Mouse (Mus musculus) right cerebral cortex, postnatal 4 days (tissue): Measurements from ENCODE around the gene Dgkh.
"Not testable (repeated sequence)": the region's sequence is repeated elsewhere in the genome, so short reads cannot be mapped to it uniquely, and the experiment has no call there.

Experiments used
- DNase-seq: peaks from one replicate; pipeline ENCODE4 v3.0.0-alpha.2; 2022

The Dgkh gene

DNA sequence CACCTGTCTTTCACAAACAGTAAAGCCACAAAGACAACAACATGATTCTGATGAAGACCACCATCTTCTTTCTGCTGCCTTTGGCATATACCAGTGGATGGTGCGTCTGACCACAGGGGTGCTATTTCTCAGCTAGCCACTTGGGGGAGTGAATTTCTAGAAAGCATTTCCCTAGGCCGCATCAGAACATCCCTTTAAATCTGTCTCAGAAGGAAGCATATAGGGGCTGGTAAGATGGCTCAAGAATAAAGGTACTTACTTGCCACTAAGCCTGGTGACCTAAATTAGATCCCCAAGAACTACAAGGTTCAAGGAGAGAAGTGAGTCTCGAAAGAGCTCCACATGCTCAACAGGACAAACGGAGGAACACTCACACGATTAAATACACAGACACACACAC lies 119.0 kb downstream of the Dgkh start:
- DNase-seq, result no peak

DNA sequence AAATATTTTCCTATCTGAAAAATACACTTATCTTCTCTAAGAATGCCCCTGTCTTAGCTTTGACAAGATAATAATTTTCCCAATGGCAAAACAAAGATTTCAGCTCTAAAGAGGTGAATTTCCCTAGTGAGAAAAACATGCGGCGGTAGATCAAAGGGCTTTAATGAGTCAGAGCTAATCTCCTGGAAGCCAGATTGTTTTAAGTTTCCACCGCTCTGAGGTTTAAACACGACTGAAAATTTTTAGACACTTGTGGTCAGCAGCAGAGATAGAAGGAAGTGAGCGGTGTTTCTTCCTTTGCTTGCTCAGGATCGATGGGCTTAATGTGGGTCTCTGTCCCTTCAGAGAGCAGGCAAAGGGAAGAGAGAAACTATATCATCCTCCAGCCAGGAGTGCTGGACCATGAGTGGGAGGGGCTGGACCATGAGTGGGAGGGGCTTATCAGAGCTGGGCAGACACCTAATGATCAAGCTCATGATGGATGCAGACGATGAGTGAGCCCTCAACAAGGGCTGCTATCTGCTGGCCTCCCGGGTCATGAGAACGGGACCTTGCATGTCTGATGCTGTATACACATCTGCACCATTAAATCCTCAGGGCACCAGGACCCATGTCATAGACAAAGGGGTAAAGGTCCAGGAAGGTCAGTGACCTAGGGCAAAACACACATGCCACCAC lies 120.3 kb downstream of the Dgkh start:
- no peak for DNase-seq

DNA sequence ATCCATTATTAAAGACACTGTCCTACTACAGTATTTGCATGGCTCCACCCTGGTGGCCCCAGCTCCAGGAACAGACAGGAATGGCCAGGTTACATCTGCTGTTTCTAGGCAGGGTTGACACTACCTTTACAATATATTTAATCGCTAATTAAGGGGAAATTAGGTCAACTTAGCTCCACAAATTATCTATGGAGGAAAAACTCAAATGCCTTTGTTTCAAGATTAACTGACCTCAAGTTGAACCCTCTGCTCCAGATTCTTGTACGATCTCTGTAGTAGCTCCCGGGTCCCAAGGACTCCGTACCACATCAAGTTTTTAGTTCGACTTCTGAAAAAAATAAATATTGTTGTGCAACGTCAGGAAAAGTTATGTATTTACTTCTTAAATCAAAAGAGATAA lies 137.7 kb downstream of the Dgkh start:
- no peak for DNase-seq

GRCm38 (mm10) chr14:78592965-78593364 lies 139.6 kb downstream of the Dgkh start:
- no peak for DNase-seq

DNA sequence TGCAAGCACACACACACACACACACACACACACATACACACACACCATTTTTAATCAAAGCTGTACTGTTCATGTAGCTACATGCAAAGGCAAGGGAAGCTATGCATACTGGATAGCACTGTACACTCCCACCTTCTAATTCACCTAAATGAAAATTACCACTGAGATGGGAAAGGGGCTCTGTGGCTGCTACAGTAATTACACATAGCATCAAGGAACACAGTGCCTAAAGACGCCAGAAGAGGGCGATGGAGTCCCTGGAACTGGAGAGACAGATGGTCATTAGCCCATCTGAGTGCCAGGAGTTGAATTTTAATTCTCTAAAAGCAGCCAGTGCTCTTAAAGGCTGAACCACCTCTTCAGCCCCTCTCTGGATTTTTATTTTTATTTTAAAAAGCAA lies 142.2 kb downstream of the Dgkh start:
- DNase-seq, result peak; percentile 68

- no peak for DNase-seq
These were observed 148.4 kb downstream of the Dgkh start for GRCm38 (mm10) chr14:78584222-78584621.

DNA sequence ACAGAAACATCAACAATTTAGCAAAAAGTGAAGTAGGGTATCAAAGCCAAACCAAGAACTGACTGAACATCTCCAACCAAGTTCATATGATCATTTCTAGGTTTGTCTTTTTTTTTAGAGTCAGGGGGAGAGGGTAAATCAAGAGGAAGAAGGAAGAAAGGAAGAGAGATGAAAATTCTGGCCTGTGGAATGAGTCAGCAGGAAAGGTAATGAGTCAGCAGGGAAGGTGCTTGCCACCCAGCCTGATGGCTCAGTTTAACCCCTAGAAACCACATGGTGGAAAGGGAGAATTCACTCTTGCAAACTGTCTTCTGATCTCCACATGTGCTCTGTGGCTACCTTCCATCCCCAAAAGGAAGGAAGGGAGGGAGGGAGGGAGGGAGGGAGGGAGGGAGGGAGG lies 149.4 kb downstream of the Dgkh start:
- DNase-seq, result no peak

DNA sequence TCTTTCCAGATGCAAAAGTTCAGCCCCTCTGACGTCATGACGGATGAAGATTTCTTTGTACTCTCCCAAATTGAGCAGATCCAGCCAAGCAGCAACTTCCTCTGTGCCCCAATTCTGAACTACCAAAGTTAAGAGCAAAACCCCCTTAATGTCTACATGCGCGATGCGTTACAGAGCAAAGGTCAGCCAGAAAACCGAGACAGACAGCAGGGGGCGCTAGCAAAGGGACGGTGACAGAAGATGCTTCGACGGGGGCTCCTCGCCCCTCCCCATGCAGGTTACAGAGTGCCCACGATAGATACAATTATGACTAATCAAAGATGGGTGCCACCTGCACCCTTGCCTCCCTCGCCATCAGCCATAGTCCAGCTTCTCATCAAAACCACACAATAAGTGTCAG lies 156.7 kb downstream of the Dgkh start:
- DNase-seq, result peak; percentile 11

DNA sequence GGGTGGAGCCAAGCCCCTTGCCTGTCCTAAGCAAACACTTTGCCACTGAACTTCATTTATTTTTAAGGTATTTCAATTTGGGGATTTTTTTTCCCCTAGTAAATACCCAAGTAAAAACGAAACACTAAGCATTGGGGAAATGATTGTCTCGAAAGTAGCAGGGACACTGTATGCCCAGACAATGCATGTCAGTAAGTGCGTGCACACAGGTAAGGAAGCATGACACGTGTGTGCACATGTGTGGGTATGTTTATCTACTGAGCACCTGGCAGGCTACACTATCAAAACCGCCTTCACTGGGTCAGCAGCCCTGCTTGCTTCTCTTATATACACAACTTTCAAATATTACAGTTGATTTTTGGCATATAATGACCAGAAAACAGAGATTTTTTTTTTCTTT lies 164.2 kb downstream of the Dgkh start:
- no peak for DNase-seq

DNA sequence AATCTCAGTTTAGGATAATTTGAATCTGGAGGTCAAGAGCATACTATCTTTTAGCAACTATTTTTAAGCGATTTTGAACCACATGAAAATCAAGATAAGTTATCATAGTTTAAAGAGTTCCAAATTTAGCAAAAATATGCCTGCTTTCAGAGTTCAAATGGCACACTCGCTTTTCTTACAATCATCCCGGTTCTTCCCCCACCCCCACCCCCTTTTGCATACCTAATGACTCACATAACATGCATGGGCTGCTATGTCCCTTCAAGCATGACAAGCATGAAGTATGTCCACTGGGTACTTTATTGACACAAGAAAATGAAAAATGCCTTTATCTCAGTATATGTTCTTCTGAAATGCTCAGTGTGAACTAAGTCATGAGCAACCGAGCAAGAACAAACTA lies 166.1 kb downstream of the Dgkh start:
- DNase-seq, result no peak

GRCm38 (mm10) chr14:78564292-78564691 lies 168.3 kb downstream of the Dgkh start:
- DNase-seq, result no peak

GRCm38 (mm10) chr14:78563211-78563610 lies 169.4 kb downstream of the Dgkh start:
- no peak for DNase-seq

DNA sequence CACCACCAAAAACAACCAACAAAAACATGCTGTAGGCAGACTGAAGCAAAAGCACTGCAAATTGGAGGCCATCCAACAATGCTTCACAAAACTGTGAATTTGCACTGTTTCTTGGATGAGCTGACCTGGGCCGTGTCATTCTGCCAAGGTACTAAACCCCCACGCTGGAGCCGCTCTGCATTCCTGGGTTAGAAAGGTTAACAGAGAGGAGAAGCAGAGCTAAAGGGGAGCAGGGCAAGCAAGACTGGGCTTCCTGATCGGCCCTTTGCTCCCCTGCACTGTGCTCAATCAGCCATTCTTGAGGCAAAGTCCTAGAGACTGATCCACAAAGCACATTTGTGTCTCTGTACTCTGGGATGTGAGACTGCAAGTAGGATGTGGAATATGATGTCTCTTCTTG lies 170.5 kb downstream of the Dgkh start:
- no peak for DNase-seq

DNA sequence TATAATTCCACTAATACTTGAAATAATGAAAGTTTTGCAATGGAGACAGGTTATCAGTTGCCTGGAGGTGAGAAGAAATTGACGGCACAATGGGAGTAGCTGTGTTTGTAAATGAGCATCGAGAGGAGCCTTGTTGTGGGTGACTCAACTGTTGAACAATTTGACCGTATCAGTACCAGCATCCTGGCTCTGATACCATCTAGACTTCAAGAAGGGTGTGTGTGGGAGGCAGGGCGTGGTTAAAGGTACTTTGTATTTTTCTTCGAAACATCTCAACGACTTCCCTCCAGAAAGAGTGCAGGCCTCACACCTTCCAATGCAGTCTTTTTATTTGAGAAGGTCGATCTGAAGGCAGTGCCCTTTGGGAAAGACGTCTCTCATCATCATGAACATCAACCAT lies 173.5 kb downstream of the Dgkh start:
- DNase-seq, result no peak

DNA sequence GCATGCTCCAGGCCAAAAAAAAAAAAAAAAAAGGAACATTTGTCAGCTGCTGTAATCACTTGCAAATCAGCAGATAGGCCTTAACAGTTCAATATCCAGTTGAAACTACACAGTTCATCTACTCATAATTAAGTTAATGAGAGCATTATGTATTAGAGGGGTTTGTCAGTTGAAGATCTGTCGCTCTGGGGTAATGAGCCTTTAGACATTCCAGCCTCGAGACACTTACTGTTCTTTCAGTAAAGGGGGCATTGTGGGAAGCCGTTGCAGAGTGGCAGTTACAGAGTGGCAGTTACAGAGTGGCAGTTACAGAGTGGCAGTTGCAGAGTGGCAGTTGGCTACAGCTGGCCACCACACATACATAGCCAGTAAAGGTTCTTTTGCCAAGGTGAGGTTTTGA lies 177.7 kb downstream of the Dgkh start:
- not testable (repeated sequence) for DNase-seq

GRCm38 (mm10) chr14:78553661-78554060 lies 178.9 kb downstream of the Dgkh start:
- no peak for DNase-seq

- no peak for DNase-seq
These were observed 183.8 kb downstream of the Dgkh start for GRCm38 (mm10) chr14:78548807-78549206.

DNA sequence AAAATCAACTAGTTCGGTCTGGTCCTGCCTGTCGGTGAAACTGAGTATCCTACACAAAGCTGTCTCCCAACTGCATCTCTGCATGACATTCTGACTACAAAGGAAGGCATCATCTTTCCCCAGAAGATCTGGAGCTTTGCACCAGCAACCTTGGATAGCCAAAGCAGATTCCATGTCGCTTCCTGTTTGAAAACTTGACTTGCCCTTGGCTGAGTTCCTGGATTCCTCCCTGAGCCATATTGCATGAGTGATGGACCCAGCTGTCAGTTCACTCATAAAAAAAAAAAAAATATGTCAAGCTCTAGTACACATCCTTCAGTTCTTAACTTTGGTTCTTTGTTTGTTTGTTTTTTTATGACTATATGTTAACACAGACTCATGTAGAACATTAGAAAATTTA lies 191.3 kb downstream of the Dgkh start:
- DNase-seq, result no peak

DNA sequence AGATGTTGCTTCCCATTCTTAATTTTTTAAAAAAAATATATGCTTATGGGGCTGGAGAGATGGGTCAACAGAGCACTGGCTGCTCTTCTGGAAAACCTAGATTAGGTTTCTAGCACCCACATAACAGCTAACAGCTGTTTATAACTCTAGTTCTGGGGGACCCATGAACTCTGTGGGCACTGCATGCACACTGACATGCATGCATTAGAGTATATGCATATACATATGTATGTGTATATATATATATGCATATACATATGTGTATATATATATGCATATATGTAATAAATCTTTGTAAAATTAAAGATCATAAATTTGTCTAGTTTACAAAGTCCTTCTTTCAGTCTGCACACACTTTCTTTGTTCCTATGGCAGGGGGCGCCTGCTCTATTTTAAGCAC lies 192.8 kb downstream of the Dgkh start:
- no peak for DNase-seq

- no peak for DNase-seq
These were observed 193.8 kb downstream of the Dgkh start for GRCm38 (mm10) chr14:78538572-78539320.

DNA sequence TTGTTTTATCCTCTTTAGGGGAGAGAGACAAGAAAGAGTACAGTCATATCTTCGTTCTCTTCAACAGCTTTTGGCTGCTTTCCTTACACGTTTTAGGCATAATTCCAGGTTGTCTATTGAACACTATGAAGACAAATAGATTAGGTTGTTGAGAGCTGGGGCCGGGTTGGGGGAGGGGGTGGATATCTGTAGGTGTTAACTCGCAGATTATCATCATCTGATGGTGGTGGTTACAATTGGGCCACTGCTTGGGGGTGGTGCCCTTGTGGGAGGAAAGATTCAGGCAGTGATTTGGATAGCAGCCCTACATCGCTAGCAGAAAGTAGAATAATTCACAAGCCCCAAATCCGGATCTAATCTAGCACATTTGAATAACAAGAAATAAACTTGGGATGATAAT lies 195.0 kb downstream of the Dgkh start:
- DNase-seq, result peak; percentile 39

- peak; percentile 94 for DNase-seq
These were observed 196.1 kb downstream of the Dgkh start, which contains the start of gene Akap11 for GRCm38 (mm10) chr14:78536281-78537165. TSS of gene Akap11 (minus strand) at chr14:78536808.

GRCm38 (mm10) chr14:78535366-78535765 lies 197.2 kb downstream of the Dgkh start:
- no peak for DNase-seq

DNA sequence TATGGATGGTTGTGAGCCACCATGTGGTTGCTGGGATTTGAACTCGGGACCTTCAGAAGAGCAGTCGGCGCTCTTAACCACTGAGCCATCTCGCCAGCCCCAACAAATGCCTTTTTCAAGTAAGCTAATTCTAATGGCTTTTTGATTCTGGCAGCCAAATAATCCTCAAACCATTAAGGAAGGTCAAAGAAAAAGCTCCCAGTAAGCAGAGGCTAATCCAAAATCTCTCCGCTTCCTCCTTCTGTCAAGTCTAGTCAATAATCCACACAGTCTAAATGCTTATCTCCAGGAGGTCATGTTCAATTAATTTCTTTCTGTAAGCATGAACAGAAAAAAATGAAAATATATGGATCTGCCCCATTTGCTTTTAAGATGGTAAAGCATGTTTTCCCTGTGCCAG lies 197.9 kb downstream of the Dgkh start:
- DNase-seq, result no peak
